Mouse (Mus musculus) kidney, postnatal 0 days (tissue): ENCODE results near the gene Nfatc4. TPM values are rescaled to one million over a fixed set of nuclear protein-coding genes. Genes with fewer than 3 reads are reported as not detected.

Experiments used
- ATAC-seq: fragments of 200-750 bp; cut with Nextera tagmentation; replicated peaks from 2 replicates; pipeline ENCODE4 v1.8.0; 2017; ENCODE audit warnings: low read depth, moderate number of reproducible peaks, moderate TSS enrichment, moderate library complexity; ENCODE audit not compliant: low FRiP score
- DNase-seq: peaks from one replicate; pipeline ENCODE4 v3.0.0-alpha.2; 2016; ENCODE audit warnings: low spot score
- H3K27ac ChIP-seq: fragments of 300-500 bp; sonication (generic); 2 replicates; pipeline ENCODE4 v1.5.1; 2014; ENCODE audit warnings: mild to moderate bottlenecking
- H3K27me3 ChIP-seq: fragments of 300-500 bp; sonication (generic); 2 replicates; pipeline ENCODE4 v1.6.1; 2014; ENCODE audit warnings: low read length, mixed read lengths; ENCODE audit not compliant: insufficient read depth
- H3K36me3 ChIP-seq: fragments of 300-500 bp; sonication (generic); 2 replicates; pipeline ENCODE4 v1.6.1; 2014; ENCODE audit warnings: low read length, mixed read lengths; ENCODE audit not compliant: insufficient read depth
- H3K4me1 ChIP-seq: fragments of 300-500 bp; sonication (generic); replicated peaks from 2 replicates; pipeline ENCODE4 v1.6.1; 2014; ENCODE audit warnings: antibody characterized with exemption, low read length, mixed read lengths; ENCODE audit not compliant: insufficient read depth
- H3K4me2 ChIP-seq: fragments of 300-500 bp; sonication (generic); 2 replicates; pipeline ENCODE4 v1.6.1; 2014; ENCODE audit warnings: mild to moderate bottlenecking, low read length, moderate library complexity, mixed read lengths
- H3K4me3 ChIP-seq: fragments of 300-500 bp; sonication (generic); replicated peaks from 2 replicates; pipeline ENCODE4 v1.5.1; 2014; ENCODE audit warnings: low read depth, low read length
- H3K9ac ChIP-seq: fragments of 300-500 bp; sonication (generic); 2 replicates; pipeline ENCODE4 v1.6.1; 2014; ENCODE audit warnings: low read depth, low read length
- H3K9me3 ChIP-seq: fragments of 300-500 bp; sonication (generic); replicated peaks from 2 replicates; pipeline ENCODE4 v1.6.1; 2016; ENCODE audit warnings: low read length, inconsistent platforms, mixed read lengths
- CTCF ChIP-seq: IDR thresholded peaks from 2 replicates; pipeline ENCODE4 v1.5.1; 2016; ENCODE audit warnings: antibody characterized with exemption, low read depth, mild to moderate bottlenecking, moderate library complexity
- WGBS: fragments of 180-500 bp; shearing (Covaris S2); extraction: QIAGEN DNeasy Blood & Tissue Kit; methylation state at CpG from one replicate; pipeline ENCODE4 v1.1.7; 2014; 5-methylcytosine and 5-hydroxymethylcytosine counted together
- polyA plus RNA-seq: library from polyadenylated mRNA; unstranded; fragments of >200 nt; fragmentation: Nextera tagmentation; extraction: Ambion mirVana; gene quantifications from 2 replicates; pipeline ENCODE4 v1.2.1, GENCODE M21; 2015

Gene Nfatc4
- polyA plus RNA-seq, 1 experiment from 2014 or later = 16.8 TPM

DNA sequence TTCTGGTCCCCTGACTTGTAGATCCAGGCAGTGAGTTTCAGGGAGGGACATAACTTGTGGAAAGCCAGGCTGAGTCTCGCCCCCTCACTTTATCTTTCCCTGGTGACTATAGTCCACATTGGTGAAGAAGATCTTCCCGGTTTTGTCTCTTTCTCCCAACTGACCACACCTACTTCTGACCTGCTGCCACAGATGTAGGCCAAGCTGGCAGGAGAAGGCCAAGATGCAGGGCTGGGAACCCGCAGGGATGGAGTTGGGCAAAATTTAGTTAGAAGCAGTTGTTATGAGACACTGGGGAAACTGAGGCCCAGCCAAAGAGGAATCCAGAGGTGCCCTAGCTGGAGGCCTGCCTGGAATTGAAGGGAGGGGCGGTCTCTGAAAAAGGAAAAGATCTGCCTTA, 10.2 kb downstream of the Nfatc4 start:
- H3K4me1 ChIP-seq = peaks cover 11% of the 10 kb centered on the region
- no peak overlapping the region for H3K27ac ChIP-seq
- no peak for TF ChIP-seq CTCF
- H3K9ac ChIP-seq = no peak overlapping the region
- H3K27me3 ChIP-seq = no peaks in the 10 kb centered on the region
- WGBS = 84% methylated on average over 4 of the region's 4 CpGs
- H3K4me3 ChIP-seq = no peak overlapping the region
- H3K36me3 ChIP-seq = peaks cover 20% of the 10 kb centered on the region; the same call in 1 of the 2 replicates
- no peak for ATAC-seq
- H3K9me3 ChIP-seq = no peaks in the 10 kb centered on the region
- no peak for DNase-seq
- no peak overlapping the region for H3K4me2 ChIP-seq

DNA sequence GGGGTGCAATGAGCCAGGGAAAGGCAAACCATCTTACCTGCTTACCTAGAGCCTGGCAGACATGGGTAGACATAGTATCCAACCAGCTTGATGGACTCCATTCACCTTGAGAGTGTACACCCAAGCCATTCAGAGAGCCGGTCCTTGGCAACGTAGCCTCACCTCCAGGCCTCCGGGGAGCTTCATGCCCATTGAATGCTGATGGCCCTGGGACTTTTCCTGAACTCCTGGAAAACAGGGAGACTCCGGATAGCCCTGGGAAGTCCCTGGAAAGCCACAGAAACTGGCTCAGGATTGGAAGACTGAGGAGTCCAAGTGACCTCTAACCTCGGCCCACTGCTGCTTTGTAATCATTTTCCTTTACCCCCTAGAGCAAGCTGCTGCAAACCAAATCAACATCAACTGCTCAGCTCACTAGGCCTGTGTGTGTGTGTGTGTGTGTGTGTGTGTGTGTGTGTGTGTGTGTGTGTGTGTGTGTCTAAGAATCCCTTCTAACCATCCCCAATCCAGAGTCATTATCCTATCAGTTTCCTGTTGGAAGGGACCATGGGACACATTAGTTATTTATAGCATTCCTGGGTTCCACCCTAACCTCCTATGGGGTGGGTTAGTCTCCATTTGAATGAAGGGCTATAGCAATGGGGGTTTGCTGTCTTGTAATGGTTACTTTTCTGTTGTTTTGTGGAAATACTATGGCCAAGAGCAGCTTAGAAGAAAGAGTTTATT, 12.0 kb downstream of the Nfatc4 start:
- DNase-seq (no peak), ATAC-seq (no peak)
- Histone ChIP-seq H3K9me3 (no peaks in the 10 kb centered on the region), H3K27me3 (no peaks in the 10 kb centered on the region), H3K4me3 (no peak overlapping the region), H3K9ac (no peak overlapping the region), H3K4me1 (no peaks in the 10 kb centered on the region), H3K27ac (no peak overlapping the region), H3K36me3 (peaks cover 13% of the 10 kb centered on the region; the same call in 1 of the 2 replicates), H3K4me2 (no peak overlapping the region)
- no peak for TF ChIP-seq CTCF
- 71% methylated on average over 5 of the region's 5 CpGs for WGBS

DNA sequence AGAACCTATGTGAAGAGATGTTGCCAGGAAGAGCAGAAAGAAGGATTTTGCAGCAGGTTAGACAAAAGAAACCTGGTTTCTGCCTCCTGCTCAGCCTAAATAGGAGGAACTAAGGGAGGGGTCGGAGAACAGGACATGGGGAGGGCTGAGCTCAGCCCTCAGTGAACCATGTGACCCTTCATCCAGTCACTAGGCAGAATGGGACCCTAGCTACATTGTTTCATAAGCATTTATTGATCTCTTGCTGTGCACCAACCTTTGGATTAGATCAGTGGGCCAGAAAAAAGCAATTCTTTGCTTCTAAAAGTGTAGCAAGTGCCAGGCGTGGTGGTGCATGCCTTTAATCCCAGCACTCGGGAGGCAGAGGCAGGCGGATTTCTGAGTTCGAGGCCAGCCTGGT, 15.4 kb downstream of the Nfatc4 start:
- Histone ChIP-seq H3K9me3 (no peaks in the 10 kb centered on the region), H3K4me1 (no peaks in the 10 kb centered on the region), H3K36me3 (no peaks in the 10 kb centered on the region), H3K27me3 (no peaks in the 10 kb centered on the region), H3K4me2 (no peak overlapping the region), H3K4me3 (no peak overlapping the region), H3K9ac (no peak overlapping the region), H3K27ac (no peak overlapping the region)
- ATAC-seq (no peak), DNase-seq (no peak)
- no peak for TF ChIP-seq CTCF
- 88% methylated on average over 5 of the region's 5 CpGs for WGBS

DNA sequence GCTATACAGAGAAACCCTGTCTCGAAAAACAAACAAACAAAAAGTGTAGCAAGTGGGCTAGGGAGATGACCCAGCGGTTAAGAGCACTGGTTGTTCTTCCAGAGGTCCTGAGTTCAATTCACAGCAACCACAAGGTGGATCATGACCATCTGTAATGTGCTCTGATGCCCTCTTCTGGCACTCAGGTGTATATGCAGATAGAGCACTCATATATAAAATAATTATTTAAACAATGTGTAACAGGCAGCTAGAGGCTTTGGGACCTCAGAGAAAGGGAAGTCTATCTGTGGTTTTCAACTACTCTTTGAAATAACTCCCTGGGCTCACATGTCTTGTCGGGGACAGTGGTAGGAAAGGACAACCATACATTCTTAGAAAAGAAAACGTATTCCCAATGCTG, 15.8 kb downstream of the Nfatc4 start:
- H3K4me1 ChIP-seq = no peaks in the 10 kb centered on the region
- 89% methylated on average over 4 of the region's 4 CpGs for WGBS
- H3K9ac ChIP-seq = no peak overlapping the region
- H3K27ac ChIP-seq = no peak overlapping the region
- no peak for ATAC-seq
- no peak for DNase-seq
- H3K4me3 ChIP-seq = no peak overlapping the region
- H3K9me3 ChIP-seq = no peaks in the 10 kb centered on the region
- no peak overlapping the region for H3K4me2 ChIP-seq
- peak; percentile 47 for TF ChIP-seq CTCF
- H3K27me3 ChIP-seq = no peaks in the 10 kb centered on the region
- no peaks in the 10 kb centered on the region for H3K36me3 ChIP-seq

DNA sequence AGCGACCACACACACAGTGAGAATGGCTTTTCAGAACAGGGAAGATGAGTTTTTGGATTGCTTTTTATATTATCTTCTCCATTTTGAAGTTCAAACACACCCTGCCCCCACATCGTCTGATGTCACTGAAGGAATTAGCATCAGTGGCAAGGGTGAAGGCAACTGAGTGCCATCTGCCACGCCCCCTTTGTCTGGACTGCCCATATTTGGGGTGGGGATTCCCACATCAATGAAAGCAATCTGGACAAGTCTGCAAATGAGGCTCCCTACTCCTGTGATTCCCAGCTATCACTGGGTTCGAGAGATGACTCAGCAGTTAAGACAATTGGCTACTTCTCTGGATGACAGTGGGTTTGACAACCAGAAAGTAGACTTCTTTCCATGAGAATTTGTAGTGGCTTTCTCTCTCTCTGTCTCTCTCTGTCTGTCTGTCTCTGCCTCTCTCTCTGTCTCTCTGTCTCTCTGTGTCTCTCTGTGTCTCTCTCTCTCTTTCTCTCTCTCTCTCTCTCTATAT, 18.0 kb downstream of the Nfatc4 start:
- no peaks in the 10 kb centered on the region for H3K4me1 ChIP-seq
- no peak overlapping the region for H3K27ac ChIP-seq
- WGBS = 75% methylated on average over 4 of the region's 4 CpGs
- H3K27me3 ChIP-seq = no peaks in the 10 kb centered on the region
- DNase-seq (no peak), ATAC-seq (no peak)
- no peaks in the 10 kb centered on the region for H3K9me3 ChIP-seq
- no peak overlapping the region for H3K9ac ChIP-seq
- no peak overlapping the region for H3K4me3 ChIP-seq
- no peak overlapping the region for H3K4me2 ChIP-seq
- no peak for TF ChIP-seq CTCF
- no peaks in the 10 kb centered on the region for H3K36me3 ChIP-seq

DNA sequence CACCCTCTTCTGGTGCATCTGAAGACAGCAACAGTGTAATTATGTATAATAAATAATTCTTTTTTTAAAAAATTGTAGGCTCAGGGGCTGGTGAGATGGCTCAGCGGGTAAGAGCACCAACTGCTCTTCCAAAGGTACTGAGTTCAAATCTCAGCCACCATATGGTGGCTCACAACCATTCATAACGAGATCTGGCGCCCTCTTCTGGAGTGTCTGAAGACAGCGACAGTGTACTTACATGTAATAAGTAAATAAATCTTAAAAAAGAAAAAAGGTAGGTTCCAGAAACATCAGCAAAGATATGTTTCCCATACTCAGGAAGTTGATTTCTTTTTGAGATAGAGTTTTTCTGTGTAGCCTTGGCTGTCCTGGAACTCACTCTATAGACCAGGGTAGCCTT, 19.9 kb downstream of the Nfatc4 start:
- 86% methylated on average over 4 of the region's 4 CpGs for WGBS
- Histone ChIP-seq H3K9me3 (no peaks in the 10 kb centered on the region), H3K9ac (no peak overlapping the region), H3K4me1 (no peaks in the 10 kb centered on the region), H3K36me3 (no peaks in the 10 kb centered on the region), H3K4me2 (no peak overlapping the region), H3K27me3 (no peaks in the 10 kb centered on the region), H3K4me3 (no peak overlapping the region), H3K27ac (no peak overlapping the region)
- DNase-seq = no peak
- TF ChIP-seq CTCF = peak; percentile 50
- ATAC-seq = no peak
